Mouse (Mus musculus) neural tube, embryonic 11.5 days (tissue): Measurements from ENCODE around the gene Cmip. TPM values are rescaled to one million over a fixed set of nuclear protein-coding genes. Genes with fewer than 3 reads are reported as not detected.

Source experiments
- ATAC-seq: fragments of 200-750 bp; cut with Nextera tagmentation; 2 replicates; pipeline ENCODE4 v1.8.0; 2017; ENCODE audit warnings: moderate number of reproducible peaks, mild to moderate bottlenecking, moderate TSS enrichment, moderate library complexity; ENCODE audit not compliant: insufficient read depth, low FRiP score, low TSS enrichment
- DNase-seq: peaks from one replicate; pipeline ENCODE4 v3.0.0-alpha.2; 2015; ENCODE audit warnings: low spot score
- H3K27ac ChIP-seq: fragments of 300-500 bp; sonication (generic); 2 replicates; pipeline ENCODE4 v1.5.1; 2014; ENCODE audit warnings: low read depth, mild to moderate bottlenecking, low read length
- H3K27me3 ChIP-seq: fragments of 300-500 bp; sonication (generic); 2 replicates; pipeline ENCODE4 v1.6.1; 2014; ENCODE audit warnings: mild to moderate bottlenecking, low read length, mixed read lengths; ENCODE audit not compliant: control insufficient read depth, insufficient read depth
- H3K36me3 ChIP-seq: fragments of 300-500 bp; sonication (generic); 2 replicates; pipeline ENCODE4 v1.6.1; 2014; ENCODE audit warnings: mild to moderate bottlenecking, low read length, moderate library complexity, mixed read lengths; ENCODE audit not compliant: control insufficient read depth, insufficient read depth
- H3K4me1 ChIP-seq: fragments of 300-500 bp; sonication (generic); 2 replicates; pipeline ENCODE4 v1.6.1; 2014; ENCODE audit warnings: low read length, mixed read lengths; ENCODE audit not compliant: control insufficient read depth, insufficient read depth
- H3K4me2 ChIP-seq: fragments of 300-500 bp; sonication (generic); 2 replicates; pipeline ENCODE4 v1.6.1; 2014; ENCODE audit warnings: low read depth, mild to moderate bottlenecking, moderate library complexity
- H3K4me3 ChIP-seq: fragments of 300-500 bp; sonication (generic); 2 replicates; pipeline ENCODE4 v1.5.1; 2014; ENCODE audit warnings: low read depth, low read length
- H3K9ac ChIP-seq: fragments of 300-500 bp; sonication (generic); 2 replicates; pipeline ENCODE4 v1.6.1; 2014; ENCODE audit warnings: mild to moderate bottlenecking, low read length
- H3K9me3 ChIP-seq: fragments of 300-500 bp; sonication (generic); 2 replicates; pipeline ENCODE4 v1.6.1; 2016; ENCODE audit warnings: low read length; ENCODE audit not compliant: control insufficient read depth
- WGBS: fragments of 180-500 bp; shearing (Covaris S2); extraction: QIAGEN DNeasy Blood & Tissue Kit; methylation state at CpG from one replicate; pipeline ENCODE4 v1.1.7; 2014; 5-methylcytosine and 5-hydroxymethylcytosine counted together
- microRNA-seq: library from miRNA; unstranded; fragments of <30 nt; microRNA quantifications from one replicate; pipeline ENCODE4, GENCODE M21; 2016
- polyA plus RNA-seq: library from polyadenylated mRNA; unstranded; fragments of >200 nt; fragmentation: Nextera tagmentation; extraction: Ambion mirVana; gene quantifications from 2 replicates; pipeline ENCODE4 v1.2.1, GENCODE M21; 2014

Cmip gene
- polyA plus RNA-seq, 1 experiment from 2014 or later, result 56.7 TPM

DNA sequence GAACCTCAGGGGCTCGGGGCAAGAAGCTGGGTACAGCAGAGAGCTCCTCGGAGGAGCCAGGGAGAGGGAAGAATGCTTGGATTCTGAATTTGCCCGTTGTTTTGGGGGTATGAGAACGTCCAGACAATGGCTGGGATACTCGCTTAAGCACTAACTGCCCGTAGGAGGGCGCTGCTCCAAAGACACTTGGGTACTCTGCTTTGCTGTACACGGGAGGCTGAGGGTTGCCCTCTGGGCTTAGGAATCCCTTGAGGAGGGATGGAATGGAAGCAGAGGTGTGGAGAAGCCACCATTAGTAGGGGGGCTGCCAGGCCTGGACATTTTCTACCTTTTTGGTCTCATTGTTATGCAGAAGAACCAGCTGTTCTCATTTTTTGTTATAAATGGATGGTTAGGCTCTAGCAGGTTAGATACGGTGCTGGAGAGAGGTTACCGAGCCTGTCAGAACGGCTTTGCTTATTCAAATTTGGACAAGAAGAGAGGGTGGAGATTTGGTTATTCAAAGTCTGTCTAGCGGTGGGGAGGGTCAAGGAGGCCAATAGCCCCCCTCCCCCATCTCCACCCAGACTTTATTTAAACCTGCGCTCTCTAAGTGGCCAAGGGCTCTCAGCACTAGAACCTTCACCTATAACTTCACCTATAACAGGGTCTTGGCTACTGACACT is 246.7 kb downstream of the Cmip start:
- 70% methylated on average over 13 of the region's 13 CpGs for WGBS
- no peaks in the 10 kb centered on the region for H3K9me3 ChIP-seq
- ATAC-seq, result no peak
- no peaks in the 10 kb centered on the region for H3K36me3 ChIP-seq
- no peak for DNase-seq
- H3K27me3 ChIP-seq, result peaks cover 8% of the 10 kb centered on the region
- no peak overlapping the region for H3K27ac ChIP-seq
- H3K9ac ChIP-seq, result no peak overlapping the region
- H3K4me3 ChIP-seq, result no peak overlapping the region
- H3K4me2 ChIP-seq, result no peak overlapping the region
- no peaks in the 10 kb centered on the region for H3K4me1 ChIP-seq

DNA sequence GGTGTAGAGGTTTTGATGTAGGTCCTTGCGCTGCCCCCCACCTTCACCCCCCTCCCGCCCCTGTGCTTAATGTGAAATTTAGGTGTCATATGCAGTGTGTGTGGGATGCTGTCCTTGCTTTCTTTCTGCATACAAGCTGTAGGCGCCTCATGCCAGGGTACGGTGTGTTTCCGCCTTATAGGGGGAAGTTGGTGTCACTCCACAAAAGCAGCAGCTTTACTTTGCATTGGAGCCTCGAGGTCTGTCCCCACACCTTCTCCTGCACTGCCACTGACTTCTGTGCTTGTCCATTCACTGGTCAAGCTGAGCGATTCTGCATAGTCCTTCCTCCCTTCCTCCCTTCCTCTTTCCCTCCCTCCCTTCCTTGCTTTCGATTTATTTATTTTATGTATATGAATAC is 250.8 kb downstream of the Cmip start:
- H3K4me3 ChIP-seq, result no peak overlapping the region
- H3K4me2 ChIP-seq, result no peak overlapping the region
- H3K27me3 ChIP-seq, result no peaks in the 10 kb centered on the region
- no peak overlapping the region for H3K27ac ChIP-seq
- 91% methylated on average over 8 of the region's 8 CpGs for WGBS
- H3K9me3 ChIP-seq, result no peaks in the 10 kb centered on the region
- DNase-seq (no peak), ATAC-seq (no peak)
- H3K36me3 ChIP-seq, result no peaks in the 10 kb centered on the region
- H3K4me1 ChIP-seq, result no peaks in the 10 kb centered on the region
- H3K9ac ChIP-seq, result no peak overlapping the region

Small RNA genes within 50 kb of the gene (microRNA-seq; reads per million reads assigned to microRNA genes)
- gene Mir7077, result not detected
- gene Mir7078, result not detected

Other genes with a start within 250 kb of the Cmip start
- not detected in 2 replicates for gene Pkd1l2, start 174.6 kb upstream of the Cmip start, polyA plus RNA-seq
- 0.41 and 0.76 TPM in 2 replicates for gene Bco1, start 161.2 kb upstream of the Cmip start, polyA plus RNA-seq
- gene Gan, start 98.9 kb upstream of the Cmip start, polyA plus RNA-seq, result 2.3 and 2.6 TPM in 2 replicates
- 3.1 and 3.4 TPM in 2 replicates for gene Plcg2, start 241.2 kb downstream of the Cmip start, polyA plus RNA-seq